Mouse (Mus musculus) MEL (cell line): Measurements from ENCODE around the gene Sept12. TPM values are rescaled to one million over a fixed set of nuclear protein-coding genes. Genes with fewer than 3 reads are reported as not detected.

ENCODE experiments used
- DNase-seq: peaks from one replicate; pipeline ENCODE4 v3.0.0; 2011; ENCODE audit warnings: low read depth, low spot score
- H3K27ac ChIP-seq: 2 replicates; pipeline ENCODE4 v1.5.1; 2012; ENCODE audit warnings: low read depth, mild to moderate bottlenecking, control low read depth, low read length, moderate library complexity; ENCODE audit not compliant: control insufficient read depth
- H3K27me3 ChIP-seq, 2 experiments: fragments of 150-350 bp in 1 of 2; sonication (generic) in 1 of 2; 2 replicates each; pipeline ENCODE4 v1.6.1; 2012; ENCODE audit warnings: low read length in 2 of 2, mild to moderate bottlenecking in 2 of 2, improper control_type of control experiment in 1 of 2, moderate library complexity in 1 of 2; ENCODE audit not compliant: insufficient read depth in 2 of 2, control insufficient read depth in 1 of 2
- H3K36me3 ChIP-seq, 2 experiments: 2 replicates each; pipeline ENCODE4 v1.6.1; 2012 to 2014; ENCODE audit warnings: low read length in 2 of 2, improper control_type of control experiment in 1 of 2, inconsistent platforms in 1 of 2, mild to moderate bottlenecking in 1 of 2; ENCODE audit not compliant: insufficient read depth in 2 of 2, control insufficient read depth in 1 of 2
- H3K4me1 ChIP-seq, 2 experiments: fragments of 150-350 bp in 1 of 2; sonication (generic) in 1 of 2; 2 replicates each; pipeline ENCODE4 v1.6.1; 2012; ENCODE audit warnings: low read length in 2 of 2, improper control_type of control experiment in 1 of 2, mild to moderate bottlenecking in 1 of 2; ENCODE audit not compliant: insufficient read depth in 2 of 2, control insufficient read depth in 1 of 2
- H3K4me3 ChIP-seq, 2 experiments: fragments of 150-350 bp in 1 of 2; sonication (generic) in 1 of 2; 2 replicates each; pipeline ENCODE4 v1.5.1; 2012; ENCODE audit warnings: low read depth in 2 of 2, low read length in 2 of 2, mild to moderate bottlenecking in 2 of 2, moderate library complexity in 2 of 2, control low read depth in 1 of 2, improper control_type of control experiment in 1 of 2; ENCODE audit not compliant: control insufficient read depth in 1 of 2, insufficient read depth in 1 of 2
- H3K79me2 ChIP-seq: 2 replicates; pipeline ENCODE4 v1.6.1; 2012; ENCODE audit warnings: mild to moderate bottlenecking, low read length, moderate library complexity; ENCODE audit not compliant: control insufficient read depth, poor library complexity, insufficient read depth
- H3K9ac ChIP-seq: 2 replicates; pipeline ENCODE4 v1.6.1; 2012; ENCODE audit warnings: low read depth, mild to moderate bottlenecking, control low read depth, low read length, moderate library complexity; ENCODE audit not compliant: control insufficient read depth, poor library complexity, severe bottlenecking
- H3K9me3 ChIP-seq: fragments of 150-350 bp; sonication (generic); replicated peaks from 2 replicates; pipeline ENCODE4 v1.6.1; 2012; ENCODE audit warnings: mild to moderate bottlenecking, low read length, improper control_type of control experiment, moderate library complexity; ENCODE audit not compliant: insufficient read depth
- BHLHE40 ChIP-seq: IDR thresholded peaks from 2 replicates; pipeline ENCODE4 v1.6.1; 2012; ENCODE audit warnings: low read depth, mild to moderate bottlenecking, inconsistent platforms, low read length, improper control_type of control experiment, borderline replicate concordance
- CHD1 ChIP-seq: IDR thresholded peaks from 2 replicates; pipeline ENCODE4 v1.6.1; 2012; ENCODE audit warnings: low read depth, mild to moderate bottlenecking, inconsistent platforms, low read length, improper control_type of control experiment
- CHD2 ChIP-seq: IDR thresholded peaks from 2 replicates; pipeline ENCODE4 v1.6.1; 2011; ENCODE audit warnings: low read length, improper control_type of control experiment
- CTCF ChIP-seq, 3 experiments: IDR thresholded peaks in 2 of 3; conservative IDR thresholded peaks in 1 of 3; 2 replicates each; pipeline ENCODE4 v1.5.1; 2011 to 2012; ENCODE audit warnings: low read length in 3 of 3, low read depth in 2 of 3, mild to moderate bottlenecking in 2 of 3, improper control_type of control experiment in 1 of 3, inconsistent platforms in 1 of 3, mixed read lengths in 1 of 3, moderate library complexity in 1 of 3; ENCODE audit not compliant: control insufficient read depth in 1 of 3, insufficient read depth in 1 of 3, poor library complexity in 1 of 3, severe bottlenecking in 1 of 3
- EP300 ChIP-seq, 2 experiments: IDR thresholded peaks; 2 replicates each; pipeline ENCODE4 v1.6.1; 2011; ENCODE audit warnings: improper control_type of control experiment in 2 of 2, low read length in 2 of 2, low read depth in 1 of 2, mild to moderate bottlenecking in 1 of 2
- HCFC1 ChIP-seq: IDR thresholded peaks from 2 replicates; pipeline ENCODE4 v1.6.1; 2012; ENCODE audit warnings: low read depth, mild to moderate bottlenecking, inconsistent platforms, low read length, improper control_type of control experiment, moderate library complexity
- JUND ChIP-seq: IDR thresholded peaks from 2 replicates; pipeline ENCODE4 v1.6.1; 2011; ENCODE audit warnings: low read depth, mild to moderate bottlenecking, improper control_type of control experiment, low read length
- MAFK ChIP-seq: IDR thresholded peaks from 2 replicates; pipeline ENCODE4 v1.6.1; 2011; ENCODE audit warnings: low read depth, mild to moderate bottlenecking, low read length, improper control_type of control experiment, borderline replicate concordance
- MAX ChIP-seq: IDR thresholded peaks from 2 replicates; pipeline ENCODE4 v1.6.1; 2011; ENCODE audit warnings: low read length, improper control_type of control experiment
- MAZ ChIP-seq: IDR thresholded peaks from 2 replicates; pipeline ENCODE4 v1.6.1; 2012; ENCODE audit warnings: low read depth, mild to moderate bottlenecking, inconsistent platforms, low read length, improper control_type of control experiment
- MEF2A ChIP-seq: IDR thresholded peaks from 2 replicates; pipeline ENCODE4 v1.6.1; 2014; ENCODE audit warnings: low read depth, mild to moderate bottlenecking, inconsistent platforms, low read length, improper control_type of control experiment; ENCODE audit not compliant: poor library complexity, insufficient replicate concordance, severe bottlenecking; ENCODE audit errors: extremely low read depth
- MYB ChIP-seq: IDR thresholded peaks from 2 replicates; pipeline ENCODE4 v1.6.1; 2011; ENCODE audit warnings: mild to moderate bottlenecking, low read depth, low read length, improper control_type of control experiment
- MYC ChIP-seq: IDR thresholded peaks from 2 replicates; pipeline ENCODE4 v1.6.1; 2011; ENCODE audit warnings: low read depth, mild to moderate bottlenecking, low read length, improper control_type of control experiment, moderate library complexity
- NELFE ChIP-seq: IDR thresholded peaks from 2 replicates; pipeline ENCODE4 v1.6.1; 2011; ENCODE audit warnings: low read depth, low read length, improper control_type of control experiment
- NRF1 ChIP-seq: IDR thresholded peaks from 2 replicates; pipeline ENCODE4 v1.6.1; 2014; ENCODE audit warnings: low read depth, mild to moderate bottlenecking, inconsistent platforms, low read length, improper control_type of control experiment, moderate library complexity; ENCODE audit not compliant: poor library complexity, insufficient read depth, severe bottlenecking
- POLR2A ChIP-seq, 2 experiments: IDR thresholded peaks; 2 replicates each; pipeline ENCODE4 v1.6.1; 2011 to 2012; ENCODE audit warnings: low read length in 2 of 2, mild to moderate bottlenecking in 2 of 2, control low read depth in 1 of 2, improper control_type of control experiment in 1 of 2, low read depth in 1 of 2, moderate library complexity in 1 of 2; ENCODE audit not compliant: control insufficient read depth in 1 of 2, insufficient read depth in 1 of 2, poor library complexity in 1 of 2
- POLR2AphosphoS5 ChIP-seq: IDR thresholded peaks from 2 replicates; pipeline ENCODE4 v1.6.1; 2012; ENCODE audit warnings: low read depth, borderline replicate concordance, mild to moderate bottlenecking, inconsistent platforms, low read length, moderate library complexity, mixed read lengths
- RAD21 ChIP-seq: IDR thresholded peaks from 2 replicates; pipeline ENCODE4 v1.6.1; 2011; ENCODE audit warnings: mild to moderate bottlenecking, low read depth, low read length, improper control_type of control experiment
- UBTF ChIP-seq: IDR thresholded peaks from 2 replicates; pipeline ENCODE4 v1.6.1; 2012; ENCODE audit warnings: low read depth, mild to moderate bottlenecking, inconsistent platforms, low read length, improper control_type of control experiment, moderate library complexity, borderline replicate concordance; ENCODE audit not compliant: insufficient read depth
- USF1 ChIP-seq: IDR thresholded peaks from 2 replicates; pipeline ENCODE4 v1.6.1; 2014; ENCODE audit warnings: low read depth, mild to moderate bottlenecking, inconsistent platforms, low read length, improper control_type of control experiment, moderate library complexity
- USF2 ChIP-seq, 2 experiments: IDR thresholded peaks; 2 replicates each; pipeline ENCODE4 v1.6.1; 2011 to 2012; ENCODE audit warnings: improper control_type of control experiment in 2 of 2, low read length in 2 of 2, borderline replicate concordance in 1 of 2, inconsistent platforms in 1 of 2, low read depth in 1 of 2, mild to moderate bottlenecking in 1 of 2; ENCODE audit not compliant: insufficient read depth in 1 of 2
- ZKSCAN1 ChIP-seq: IDR thresholded peaks from 2 replicates; pipeline ENCODE4 v1.6.1; 2012; ENCODE audit warnings: low read depth, mild to moderate bottlenecking, inconsistent platforms, low read length, improper control_type of control experiment, moderate library complexity
- ZMIZ1 ChIP-seq: IDR thresholded peaks from 2 replicates; pipeline ENCODE4 v1.6.1; 2012; ENCODE audit warnings: low read depth, mild to moderate bottlenecking, inconsistent platforms, low read length, improper control_type of control experiment, moderate library complexity
- ZNF384 ChIP-seq: IDR thresholded peaks from 2 replicates; pipeline ENCODE4 v1.6.1; 2012; ENCODE audit warnings: low read depth, mild to moderate bottlenecking, inconsistent platforms, low read length, improper control_type of control experiment
- polyA plus RNA-seq, 2 experiments: library from polyadenylated mRNA; stranded (reverse) in 1 of 2; unstranded in 1 of 2; fragments of >175 nt in 1 of 2; fragments of >200 nt in 1 of 2; gene quantifications; 2 replicates each; pipeline versions ENCODE4 v1.2.1 to v1.2.4; 2012; ENCODE audit warnings: low replicate concordance in 2 of 2, low read depth in 1 of 2; ENCODE audit not compliant: insufficient read length in 2 of 2, insufficient read depth in 1 of 2, missing spikeins in 1 of 2
- total RNA-seq: library from RNA; depleted of rRNA; stranded (reverse); fragments of 300-350 nt; gene quantifications from 2 replicates; pipeline ENCODE4 v1.2.3, GENCODE M21; 2012

Gene Sept12
- total and polyA plus RNA-seq, 3 experiments, result 0.07 TPM; not detected in 2

DNA sequence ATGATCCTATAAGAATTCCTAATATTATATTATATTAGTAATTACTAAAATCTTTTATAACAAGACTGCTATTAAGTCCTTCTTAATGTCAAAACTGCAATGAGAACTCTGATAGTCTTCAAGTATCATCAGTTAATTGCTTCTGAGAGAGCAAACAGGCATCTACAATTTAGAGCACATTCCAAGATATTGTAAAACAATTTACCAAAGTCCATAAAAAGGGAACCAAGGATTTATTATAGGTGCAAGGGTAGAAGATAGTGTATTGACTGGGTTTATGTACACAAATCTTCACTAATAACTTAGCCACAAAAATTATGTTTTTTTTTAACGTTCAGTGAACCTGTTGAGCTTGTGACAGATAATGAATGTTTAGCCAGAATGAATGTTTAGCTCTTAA lies 1.3 kb upstream of the Sept12 start:
- Histone ChIP-seq H3K4me3 (no peak overlapping the region), H3K4me1 (peaks cover 0 to 3% of the 10 kb centered on the region in 2 experiments; a peak in 1 of 4 replicates), H3K27me3 (peaks cover 3 to 4% of the 10 kb centered on the region in 2 experiments; a peak in 2 of 4 replicates)

DNA sequence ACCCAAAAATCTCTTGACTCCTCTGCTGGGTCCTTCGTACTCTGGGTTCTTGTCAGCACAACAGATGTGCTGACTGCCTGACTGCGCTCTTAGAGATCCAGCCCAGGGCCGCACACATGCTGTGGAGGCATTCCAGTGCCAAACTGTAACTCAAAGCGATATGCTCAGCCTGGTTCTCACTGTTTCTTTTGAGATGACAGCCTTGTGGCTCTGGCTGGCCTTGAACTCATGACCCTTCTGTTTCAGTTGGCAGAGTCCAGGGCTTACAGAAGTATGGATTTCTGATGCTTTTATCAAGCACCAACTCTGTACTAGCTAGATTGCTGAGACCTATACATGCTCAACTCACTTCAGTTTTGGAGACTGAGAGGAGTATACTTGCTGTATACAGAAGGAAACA lies 4.4 kb downstream of the Sept12 start:
- TF ChIP-seq UBTF, result no peak
- TF ChIP-seq MAZ, result no peak
- TF ChIP-seq ZKSCAN1, result no peak
- TF ChIP-seq MYB, result no peak
- no peak for TF ChIP-seq USF1
- TF ChIP-seq ZMIZ1, result no peak
- no peak for TF ChIP-seq MAFK
- no peak for TF ChIP-seq JUND
- no peak for TF ChIP-seq BHLHE40
- no peak for TF ChIP-seq HCFC1
- no peak for TF ChIP-seq NRF1
- TF ChIP-seq EP300 (IDR thresholded peaks at IDR 0.05; ENCODE audit: low read depth in 1 of 2, low read length in 2 of 2), result no peak
- no peak for TF ChIP-seq POLR2A (IDR thresholded peaks at IDR 0.05; ENCODE audit: control insufficient read depth in 1 of 2, insufficient read depth in 1 of 2, low read depth in 1 of 2, low read length in 2 of 2, poor library complexity in 1 of 2)
- no peak for TF ChIP-seq CTCF (IDR thresholded peaks at IDR 0.05 in 2 of 3, conservative IDR thresholded peaks at IDR 0.05 in 1 of 3; ENCODE audit: control insufficient read depth in 1 of 3, insufficient read depth in 1 of 3, low read depth in 2 of 3, low read length in 3 of 3, poor library complexity in 1 of 3, severe bottlenecking in 1 of 3)
- TF ChIP-seq RAD21, result no peak
- no peak for TF ChIP-seq NELFE
- TF ChIP-seq MEF2A, result no peak
- Histone ChIP-seq H3K27me3 (peaks cover 0 to 2% of the 10 kb centered on the region in 2 experiments; a peak in 3 of 4 replicates), H3K27ac (no peak overlapping the region), H3K4me3 (no peak overlapping the region), H3K36me3 (no peaks in the 10 kb centered on the region), H3K9me3 (no peaks in the 10 kb centered on the region), H3K79me2 (no peaks in the 10 kb centered on the region), H3K4me1 (0 out of 4 replicates have a peak, but pooled peaks cover 0 to 4% of the 10 kb centered on the region in 2 experiments), H3K9ac (no peak overlapping the region)
- no peak for DNase-seq

More for the DNA sequence above, 1.3 kb upstream of the Sept12 start:
- no peak for DNase-seq
- Histone ChIP-seq H3K79me2 (no peaks in the 10 kb centered on the region), H3K9me3 (no peaks in the 10 kb centered on the region), H3K9ac (no peak overlapping the region), H3K36me3 (peaks cover 0 to 5% of the 10 kb centered on the region in 2 experiments; a peak in 2 of 4 replicates), H3K27ac (no peak overlapping the region)
- TF ChIP-seq MYC, result no peak
- TF ChIP-seq ZNF384, result no peak
- no peak for TF ChIP-seq UBTF
- TF ChIP-seq POLR2AphosphoS5, result no peak
- TF ChIP-seq HCFC1, result no peak
- no peak for TF ChIP-seq MYB
- no peak for TF ChIP-seq CHD2
- TF ChIP-seq EP300 (IDR thresholded peaks at IDR 0.05; ENCODE audit: low read depth in 1 of 2, low read length in 2 of 2), result no peak
- TF ChIP-seq MAX, result no peak
- no peak for TF ChIP-seq CHD1
- no peak for TF ChIP-seq USF2 (IDR thresholded peaks at IDR 0.05; ENCODE audit: borderline replicate concordance in 1 of 2, insufficient read depth in 1 of 2, low read depth in 1 of 2, low read length in 2 of 2)
